Mouse (Mus musculus): ENCODE measurements around the gene Txndc11.

DNA sequence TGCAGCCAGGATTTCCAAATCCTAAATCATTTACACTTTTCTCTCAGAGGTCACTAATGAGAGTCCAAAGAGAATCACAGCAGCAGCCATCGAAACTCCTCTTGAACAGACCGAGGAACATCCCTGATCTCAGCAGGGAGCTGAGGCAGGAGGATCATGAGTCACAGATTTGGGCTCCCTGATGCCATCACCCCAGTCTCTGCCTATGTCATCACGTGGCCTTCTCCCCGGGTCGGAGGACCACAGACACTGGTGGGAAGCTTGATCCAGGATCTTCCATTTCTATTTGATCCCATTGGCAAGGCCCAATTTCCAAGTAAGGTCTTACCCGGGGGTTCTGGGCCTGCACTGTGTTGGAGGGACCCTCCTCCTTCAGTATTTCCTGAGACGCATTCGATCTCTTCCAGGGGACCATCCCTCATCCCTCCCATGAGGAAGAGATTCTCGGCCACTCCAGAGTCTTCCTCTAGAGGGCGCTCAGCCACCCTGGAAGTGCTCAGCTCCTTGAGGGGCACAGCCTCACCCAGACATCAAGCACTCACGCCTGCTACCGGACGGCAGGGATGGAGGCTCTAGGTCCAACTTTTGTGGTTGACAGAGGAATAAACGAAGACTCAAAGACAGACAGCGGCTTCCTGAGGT is 98.5 kb downstream of the Txndc11 start:
- TF ChIP-seq CTCF (IDR thresholded peaks at IDR 0.05 in 2 of 3, conservative IDR thresholded peaks at IDR 0.05 in 1 of 3; ENCODE audit: control insufficient read depth in 1 of 3, insufficient read depth in 1 of 3, low read depth in 2 of 3, low read length in 3 of 3, poor library complexity in 1 of 3, severe bottlenecking in 1 of 3) (peak; percentile 87 to 96 (median 93)), E2F4 (IDR thresholded peaks at IDR 0.05; ENCODE audit: borderline replicate concordance, low read depth, low read length) (no peak), SMC3 (IDR thresholded peaks at IDR 0.05; ENCODE audit: low read depth, low read length) (peak; percentile 90), SIN3A (IDR thresholded peaks at IDR 0.05; ENCODE audit: low read length) (peak; percentile 29; the same call in 1 of the 2 replicates), RAD21 (IDR thresholded peaks at IDR 0.05; ENCODE audit: low read depth, low read length) (peak; percentile 85), POLR2A (IDR thresholded peaks at IDR 0.05; ENCODE audit: control insufficient read depth in 1 of 2, insufficient read depth in 1 of 2, low read depth in 1 of 2, low read length in 2 of 2, poor library complexity in 1 of 2) (no peak), POLR2AphosphoS5 (IDR thresholded peaks at IDR 0.05; ENCODE audit: borderline replicate concordance, low read depth, low read length) (no peak)
